Mouse (Mus musculus) bone marrow macrophage, adult 2 months (primary cell): ENCODE results near the gene Icam4. TPM values are rescaled to one million over a fixed set of nuclear protein-coding genes. Genes with fewer than 3 reads are reported as not detected.

Experiments used
- H3K27ac ChIP-seq: 2 replicates; pipeline ENCODE4 v1.5.1; 2012; ENCODE audit warnings: low read depth, low read length; ENCODE audit not compliant: insufficient read depth
- H3K4me1 ChIP-seq: 2 replicates; pipeline ENCODE4 v1.6.1; 2012; ENCODE audit warnings: low read length; ENCODE audit not compliant: control insufficient read depth, insufficient read depth
- H3K4me3 ChIP-seq: 2 replicates; pipeline ENCODE4 v1.5.1; 2012; ENCODE audit warnings: mild to moderate bottlenecking, low read length, moderate library complexity; ENCODE audit not compliant: insufficient read depth
- CTCF ChIP-seq: IDR thresholded peaks from 2 replicates; pipeline ENCODE4 v1.5.1; 2012; ENCODE audit warnings: low read depth, mild to moderate bottlenecking, low read length, moderate library complexity
- POLR2A ChIP-seq: IDR thresholded peaks from 2 replicates; pipeline ENCODE4 v1.6.1; 2012; ENCODE audit warnings: mild to moderate bottlenecking, low read depth, low read length, borderline replicate concordance
- polyA plus RNA-seq: library from polyadenylated mRNA; stranded (reverse); fragments of >200 nt; gene quantifications from 2 replicates; pipeline ENCODE4 v1.2.4, GENCODE M21; 2012; ENCODE audit not compliant: missing spikeins, insufficient read depth, insufficient read length

Gene Icam4
- polyA plus RNA-seq, 1 experiment = not detected

DNA sequence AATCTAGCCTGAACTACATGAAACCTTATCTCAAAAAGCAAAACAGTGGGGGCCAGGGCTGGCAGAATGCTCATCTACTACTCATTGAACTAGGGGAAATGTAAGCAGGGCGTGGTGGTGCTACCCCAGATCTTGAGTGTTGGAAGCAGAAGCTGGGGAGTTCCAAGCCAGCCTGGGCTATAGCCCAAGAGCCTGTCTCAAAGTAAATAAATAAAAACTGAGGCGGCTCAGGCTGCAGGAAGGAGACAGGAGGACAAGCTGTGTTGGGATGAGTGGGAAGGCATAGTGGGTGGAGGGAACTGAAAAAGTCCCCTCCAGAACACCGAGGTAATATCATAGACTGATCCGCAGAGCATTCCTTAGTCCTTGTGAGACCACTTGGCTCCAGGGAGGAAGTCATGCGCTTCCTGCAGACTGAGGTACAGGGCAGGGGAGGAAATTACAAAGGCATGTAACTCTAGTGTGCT lies 17.3 kb upstream of the Icam4 start:
- TF ChIP-seq POLR2A (no peak), CTCF (no peak)
- H3K4me3 ChIP-seq = no peak overlapping the region
- H3K4me1 ChIP-seq = peaks cover 17% of the 10 kb centered on the region
- H3K27ac ChIP-seq = no peak overlapping the region; the same call in 1 of the 2 replicates

DNA sequence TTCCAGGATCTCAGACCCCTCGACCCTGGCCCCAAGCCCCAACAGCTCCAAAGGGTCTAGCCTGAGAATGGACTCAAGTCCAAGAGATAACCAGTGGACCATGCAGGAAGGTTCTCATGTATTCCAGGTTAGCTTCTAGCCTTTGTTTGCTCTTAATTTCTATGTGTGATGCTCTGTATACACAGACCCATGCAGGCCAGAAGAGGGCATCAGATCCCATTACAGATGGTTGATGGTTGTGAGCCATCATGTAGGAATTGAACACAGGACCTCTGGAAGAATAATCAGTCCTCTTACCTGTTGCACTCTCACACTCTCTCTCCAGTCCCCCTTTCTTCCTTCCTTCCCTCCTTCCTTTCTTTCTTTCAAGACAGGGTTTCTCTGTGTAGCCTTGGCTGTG lies 16.8 kb upstream of the Icam4 start:
- H3K27ac ChIP-seq = no peak overlapping the region; the same call in 1 of the 2 replicates
- H3K4me1 ChIP-seq = peaks cover 17% of the 10 kb centered on the region
- no peak overlapping the region for H3K4me3 ChIP-seq
- TF ChIP-seq POLR2A (0 out of 2 replicates have a peak, but pooled peaks have one; percentile 21), CTCF (no peak)

DNA sequence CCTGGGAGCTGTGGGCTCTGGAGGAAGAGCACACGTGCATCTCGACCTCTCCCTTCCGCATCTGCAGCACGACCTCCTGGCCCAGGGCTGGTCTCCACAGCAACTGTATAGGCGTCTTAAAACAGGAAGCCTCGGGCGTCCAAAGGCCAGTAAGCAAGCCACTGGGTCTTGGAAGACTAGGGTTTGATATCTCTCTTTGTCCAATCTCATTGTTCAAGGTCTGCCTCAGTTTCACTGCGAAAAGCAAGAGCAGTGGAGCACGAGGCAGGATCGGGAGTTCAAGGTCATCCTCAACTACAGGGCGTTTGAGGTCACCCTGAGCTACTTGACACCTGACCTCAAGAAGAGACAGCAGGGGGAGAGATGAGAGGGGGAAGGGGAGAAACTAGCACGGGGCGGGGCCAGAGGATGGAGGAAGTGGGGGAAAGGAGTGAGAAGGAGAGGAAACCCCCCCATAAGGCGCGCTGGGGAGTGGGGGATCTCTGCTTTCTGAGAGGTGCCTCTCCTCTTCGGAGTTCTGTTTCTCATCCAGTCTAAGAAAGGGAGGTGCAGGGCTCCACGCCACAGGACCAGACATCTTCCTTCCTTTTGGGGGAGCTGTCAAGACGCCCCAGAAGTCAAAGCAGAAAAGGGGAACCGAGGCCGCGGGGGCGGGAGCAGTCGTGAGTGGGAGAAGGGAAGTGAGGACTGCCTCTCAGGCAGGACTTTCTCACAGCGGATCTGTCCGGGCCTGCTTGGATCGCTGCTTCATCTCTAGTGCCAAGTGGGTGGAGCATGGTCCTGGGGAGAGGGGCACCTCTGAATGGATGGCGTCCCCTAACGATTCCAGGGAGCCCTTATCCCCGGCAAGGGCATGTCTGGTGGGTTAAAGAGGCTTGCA lies 14.2 kb upstream of the Icam4 start:
- Histone ChIP-seq H3K4me1 (peaks cover 31% of the 10 kb centered on the region), H3K27ac (peak overlapping the region; percentile 88), H3K4me3 (peak overlapping the region; percentile 87)
- TF ChIP-seq POLR2A = no peak
- no peak for TF ChIP-seq CTCF

DNA sequence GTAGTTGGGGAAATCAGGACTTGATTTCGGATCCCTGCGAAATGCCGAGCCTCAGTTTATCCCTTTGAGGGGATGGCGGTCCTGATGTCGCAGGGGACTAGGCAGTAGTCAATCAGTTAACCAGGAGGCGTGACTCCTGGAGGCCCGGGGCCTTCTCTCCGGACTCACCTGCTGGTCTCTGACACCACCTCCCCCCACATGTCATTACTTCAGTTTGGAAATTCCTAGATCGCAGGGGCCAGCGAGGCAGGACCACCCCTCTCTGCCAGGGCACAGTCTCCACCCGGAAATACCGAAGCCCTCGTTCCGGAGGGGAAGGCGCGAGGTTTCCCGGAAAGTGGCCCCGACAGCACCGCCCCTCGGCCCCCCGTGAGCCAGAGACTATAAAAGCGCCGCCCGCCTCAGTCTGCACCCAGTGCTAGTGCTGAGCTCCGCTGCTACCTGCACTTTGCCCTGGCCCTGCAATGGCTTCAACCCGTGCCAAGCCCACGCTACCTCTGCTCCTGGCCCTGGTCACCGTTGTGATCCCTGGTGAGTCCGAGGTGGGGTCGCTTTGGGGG lies 13.5 kb upstream of the Icam4 start, which contains the start of gene Icam1:
Gene Icam1, plus strand, starts transcription at position 415 of the 560 bp plus-strand sequence.
- Histone ChIP-seq H3K4me1 (peaks cover 31% of the 10 kb centered on the region), H3K27ac (peak within 1 kb of the TSS; percentile 88), H3K4me3 (peak within 1 kb of the TSS; percentile 87)
- TF ChIP-seq POLR2A (peak; percentile 96), CTCF (no peak)

DNA sequence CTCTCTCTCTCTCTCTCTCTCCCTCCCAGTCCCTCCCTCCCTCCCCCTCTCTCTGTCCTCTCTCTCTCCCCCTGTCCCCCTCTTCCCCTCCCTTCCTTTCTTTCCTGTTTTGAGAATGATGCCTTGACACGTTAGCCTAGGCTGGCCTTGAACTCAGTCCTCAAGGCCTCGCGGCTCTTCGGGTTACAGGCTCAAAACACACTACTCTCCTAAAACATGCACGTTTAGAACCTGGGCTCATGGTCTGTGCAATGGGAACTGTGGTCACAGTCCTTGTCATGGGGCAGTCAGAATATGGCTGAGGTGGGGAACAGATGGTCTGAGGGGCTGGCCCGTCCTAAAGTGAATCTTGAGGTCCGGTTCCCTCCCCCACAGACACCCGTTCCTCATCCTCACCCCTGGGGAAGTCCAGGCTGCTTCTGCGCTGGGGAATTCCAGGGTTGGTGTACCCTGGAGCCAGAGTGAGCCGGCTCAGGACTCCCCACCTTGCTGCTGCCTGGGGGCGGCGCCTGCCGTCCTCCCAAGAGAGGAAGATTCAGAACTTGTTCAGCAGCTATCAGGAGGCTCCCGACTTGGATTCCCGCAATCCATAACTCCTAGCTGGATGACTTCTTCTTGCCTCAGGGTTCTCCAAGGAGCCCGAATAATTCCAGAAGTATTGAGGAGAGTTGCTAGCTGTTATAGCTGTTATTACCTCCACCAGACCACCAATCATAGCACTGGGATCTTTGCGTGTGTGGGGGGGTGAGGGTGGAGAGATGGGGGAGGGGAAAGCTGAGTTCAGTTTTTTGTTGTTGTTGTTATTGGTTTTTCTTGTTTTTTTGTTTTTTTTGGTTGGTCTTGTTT lies 12.6 kb upstream of the Icam4 start:
- Histone ChIP-seq H3K4me1 (peaks cover 39% of the 10 kb centered on the region), H3K4me3 (peak overlapping the region; percentile 87), H3K27ac (peak overlapping the region; percentile 88)
- TF ChIP-seq POLR2A = no peak
- no peak for TF ChIP-seq CTCF

DNA sequence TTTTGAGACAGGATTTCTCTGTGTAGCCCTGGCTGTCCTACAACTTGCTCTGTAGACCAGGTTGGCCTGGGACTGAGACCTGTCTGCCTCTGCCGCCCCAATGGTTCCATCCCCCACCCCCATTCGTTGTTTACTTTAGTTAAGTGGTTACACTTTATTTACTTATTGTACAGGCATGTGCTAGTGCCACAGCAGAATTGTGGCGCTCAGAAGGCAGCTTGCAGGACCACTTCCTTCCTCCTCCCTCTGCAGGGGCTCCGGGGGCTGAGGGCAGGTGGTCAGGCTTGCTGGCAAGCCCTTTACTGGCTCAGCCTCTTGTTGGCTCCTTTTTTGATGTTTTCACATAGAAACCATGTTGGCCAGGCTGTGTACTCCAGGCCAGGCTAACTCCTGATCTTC lies 12.0 kb upstream of the Icam4 start:
- Histone ChIP-seq H3K27ac (peak overlapping the region; percentile 88), H3K4me3 (peak overlapping the region; percentile 87), H3K4me1 (peaks cover 40% of the 10 kb centered on the region)
- TF ChIP-seq CTCF (no peak), POLR2A (no peak)

DNA sequence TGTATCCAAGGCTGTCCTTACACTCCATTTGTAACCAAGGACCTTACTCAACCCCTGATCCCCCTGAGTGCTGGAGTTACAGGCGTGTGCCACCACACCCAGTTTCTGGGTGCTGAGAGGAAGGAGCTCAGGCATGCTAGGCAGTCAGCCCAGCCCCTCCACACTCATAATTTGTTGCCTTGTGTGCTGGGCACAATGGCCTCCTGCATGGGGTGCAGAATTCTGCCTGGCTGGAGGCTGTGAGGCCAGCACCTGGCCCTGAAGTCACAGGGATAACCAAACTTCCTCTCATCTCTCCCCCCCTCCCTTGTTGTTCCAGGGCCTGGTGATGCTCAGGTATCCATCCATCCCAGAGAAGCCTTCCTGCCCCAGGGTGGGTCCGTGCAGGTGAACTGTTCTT lies 10.6 kb upstream of the Icam4 start:
- peaks cover 41% of the 10 kb centered on the region for H3K4me1 ChIP-seq
- TF ChIP-seq CTCF = no peak
- TF ChIP-seq POLR2A = no peak
- H3K4me3 ChIP-seq = no peak overlapping the region
- H3K27ac ChIP-seq = no peak overlapping the region

DNA sequence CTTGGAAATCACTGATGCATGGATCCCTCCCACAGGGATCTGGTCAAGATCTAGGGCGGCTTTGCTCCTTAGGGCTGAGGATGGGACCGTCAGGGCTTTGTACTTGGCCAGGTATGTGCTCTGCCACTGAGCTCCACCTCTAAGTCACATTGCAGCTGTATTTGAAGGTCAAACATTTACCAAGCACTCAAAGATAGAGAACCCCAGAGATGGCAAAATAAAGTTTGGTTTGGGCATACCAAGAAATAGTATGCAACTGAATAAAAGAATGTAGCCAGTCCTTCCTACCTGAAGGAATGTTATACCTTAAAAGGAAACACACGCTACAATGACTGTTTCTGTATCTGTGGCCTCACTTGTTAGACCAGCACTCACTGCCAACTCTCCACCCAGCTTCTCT lies 7.8 kb upstream of the Icam4 start:
- H3K4me3 ChIP-seq = no peak overlapping the region
- H3K27ac ChIP-seq = no peak overlapping the region
- H3K4me1 ChIP-seq = peaks cover 34% of the 10 kb centered on the region
- TF ChIP-seq POLR2A = no peak
- TF ChIP-seq CTCF = no peak

DNA sequence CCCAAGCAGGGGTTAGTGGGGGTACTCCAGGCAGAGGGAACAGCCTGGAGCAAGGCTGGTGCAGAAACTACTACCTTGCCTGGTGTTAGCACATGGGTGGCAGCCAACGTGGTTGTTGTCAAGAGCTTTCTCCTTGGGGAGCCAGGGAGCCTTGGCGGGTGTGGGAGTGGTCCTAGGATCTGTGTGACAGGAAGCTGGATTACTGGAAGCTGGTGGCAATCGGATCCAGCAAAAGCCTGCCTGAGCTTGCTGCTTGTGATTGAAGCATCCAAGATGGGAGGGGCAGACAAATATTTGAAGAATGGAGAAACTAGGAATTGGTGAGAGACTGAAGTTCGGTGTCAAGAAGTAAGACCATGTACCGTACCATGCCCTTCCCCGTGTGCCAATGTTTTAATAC lies 6.9 kb upstream of the Icam4 start:
- Histone ChIP-seq H3K4me1 (peaks cover 34% of the 10 kb centered on the region), H3K27ac (no peak overlapping the region), H3K4me3 (no peak overlapping the region)
- TF ChIP-seq CTCF (no peak), POLR2A (no peak)
